Mouse (Mus musculus) lung, postnatal 25 days (tissue): ENCODE results near the gene Tubg1.

Experiments used
- DNase-seq: peaks from one replicate; pipeline ENCODE4 v3.0.0; 2022; ENCODE audit warnings: low spot score

The Tubg1 gene

GRCm38 (mm10) chr11:101119761-101120544, at the start of gene Tubg1, which contains the start of gene Retreg3:
Gene Tubg1 (plus strand): TSS chr11:101119938.
Gene Retreg3 (minus strand): TSS chr11:101119893.
- peak; percentile 99 for DNase-seq

DNA sequence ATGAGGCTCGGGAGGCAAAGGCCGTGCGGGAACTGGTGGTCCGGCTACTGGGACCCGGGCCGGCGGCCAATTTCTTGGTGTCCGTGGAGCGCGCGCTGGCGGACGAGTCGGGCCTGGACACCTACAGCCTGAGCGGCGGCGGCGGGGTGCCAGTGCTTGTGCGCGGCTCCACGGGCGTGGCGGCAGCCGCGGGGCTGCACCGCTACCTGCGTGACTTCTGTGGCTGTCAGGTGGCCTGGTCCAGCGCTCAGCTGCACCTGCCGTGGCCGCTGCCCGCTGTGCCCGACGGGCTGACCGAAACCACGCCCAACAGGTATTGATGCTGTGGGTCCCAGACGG, 49.6 kb upstream of the Tubg1 start:
- DNase-seq: no peak

GRCm38 (mm10) chr11:101070987-101071386, 48.8 kb upstream of the Tubg1 start:
- DNase-seq: no peak

- no peak for DNase-seq
These were observed 47.8 kb upstream of the Tubg1 start for GRCm38 (mm10) chr11:101071810-101072428.

GRCm38 (mm10) chr11:101078121-101078520, 41.6 kb upstream of the Tubg1 start, which contains the start of gene Hsd17b1:
Gene Hsd17b1 (plus strand): TSS chr11:101078411.
- no peak for DNase-seq

GRCm38 (mm10) chr11:101079746-101080145, 40.0 kb upstream of the Tubg1 start:
- DNase-seq: no peak

- DNase-seq: no peak
These were observed 39.3 kb upstream of the Tubg1 start for GRCm38 (mm10) chr11:101080421-101080820.

DNA sequence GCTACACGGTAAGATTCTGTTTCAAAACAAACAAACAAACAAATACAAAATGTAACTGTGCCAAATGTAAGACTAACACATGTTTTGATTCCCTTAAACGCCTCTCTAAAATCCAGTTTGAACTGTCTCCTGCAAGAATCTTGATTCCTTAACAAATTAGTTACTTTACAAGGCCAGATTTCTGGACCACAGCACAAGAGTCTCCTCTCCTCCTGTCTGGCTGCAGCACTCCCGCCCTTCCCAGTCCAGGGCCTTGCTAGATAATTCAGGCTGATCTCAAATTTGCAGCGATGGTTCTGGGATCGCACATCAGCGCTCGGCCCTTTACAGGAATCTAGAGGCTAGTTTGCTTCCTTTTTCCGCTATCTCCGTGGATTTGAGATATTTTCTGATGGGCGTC, 38.1 kb upstream of the Tubg1 start:
- no peak for DNase-seq

DNA sequence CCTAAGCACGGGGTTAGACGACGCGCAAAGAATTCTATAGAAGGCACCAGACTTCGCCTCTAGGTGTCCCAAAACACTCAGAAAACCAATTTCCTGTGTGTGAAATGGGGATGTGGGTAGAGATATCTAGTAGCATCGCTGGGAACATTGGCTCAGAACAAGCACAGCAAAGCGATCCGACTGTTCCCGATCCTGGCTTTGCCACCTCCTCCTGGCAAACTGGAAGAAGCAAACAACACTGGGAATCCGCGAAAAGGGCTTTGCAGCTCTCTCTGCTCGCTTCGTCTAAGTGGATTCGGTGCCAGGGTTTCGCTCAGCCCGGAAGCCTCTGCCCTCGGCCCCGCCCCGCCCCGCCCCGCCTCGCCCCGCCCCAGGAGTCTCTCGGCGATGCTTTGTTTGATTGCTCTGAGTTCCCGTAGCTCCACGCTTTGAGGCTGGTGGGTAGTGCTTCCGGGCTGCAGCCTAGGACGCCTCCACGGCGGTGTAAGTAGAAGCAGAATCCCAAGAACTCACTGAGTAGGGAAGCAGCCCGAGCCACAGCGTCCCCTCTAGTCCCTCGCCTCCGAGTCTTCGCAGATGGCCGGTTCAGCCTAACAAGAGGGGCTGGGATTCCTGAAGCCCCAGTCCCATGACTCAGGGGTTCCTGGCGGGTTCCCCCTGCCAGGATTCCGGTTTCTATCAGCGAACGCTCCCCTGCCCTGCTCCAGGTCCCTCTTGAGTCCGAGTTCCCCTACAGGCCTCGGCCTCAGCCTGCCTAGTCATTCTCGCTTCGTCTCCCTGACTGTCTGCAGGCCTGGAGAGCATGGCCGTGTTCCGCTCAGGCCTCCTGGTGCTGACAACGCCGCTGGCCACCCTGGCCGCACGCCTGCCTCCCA, 37.3 kb upstream of the Tubg1 start, which contains the start of gene Coasy:
Coasy (plus strand) TSS at position 358 of the 875 bp plus-strand sequence.
- peak; percentile 88 for DNase-seq

- no peak for DNase-seq
These were observed 36.5 kb upstream of the Tubg1 start for GRCm38 (mm10) chr11:101083083-101083697.

GRCm38 (mm10) chr11:101084246-101084645, 35.5 kb upstream of the Tubg1 start:
- DNase-seq: no peak

- no peak for DNase-seq
These were observed 34.9 kb upstream of the Tubg1 start for GRCm38 (mm10) chr11:101084811-101085210.

- no peak for DNase-seq
These were observed 34.0 kb upstream of the Tubg1 start for GRCm38 (mm10) chr11:101085617-101086322.

DNA sequence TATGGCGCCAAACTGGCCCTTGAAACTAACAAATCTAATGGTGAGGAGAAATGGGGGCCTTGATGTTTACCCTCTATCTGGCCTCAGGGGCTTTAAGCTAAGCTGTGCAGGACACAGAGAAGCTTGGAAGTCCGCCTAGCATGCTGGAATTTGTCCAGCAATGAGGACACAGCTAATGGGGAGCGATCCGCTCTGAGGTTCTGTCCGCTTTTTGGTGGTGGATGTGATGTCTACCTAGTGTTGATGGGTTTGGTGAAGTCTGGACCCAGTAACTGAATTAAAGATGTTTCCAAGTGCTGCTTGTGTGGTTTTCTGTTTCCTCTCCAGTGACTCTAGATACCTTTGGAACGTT, 33.4 kb upstream of the Tubg1 start:
- no peak for DNase-seq

- DNase-seq: peak; percentile 94
These were observed 32.7 kb upstream of the Tubg1 start, which contains the start of gene Mlx for GRCm38 (mm10) chr11:101086756-101087681. Gene Mlx (plus strand): TSS chr11:101087277.

DNA sequence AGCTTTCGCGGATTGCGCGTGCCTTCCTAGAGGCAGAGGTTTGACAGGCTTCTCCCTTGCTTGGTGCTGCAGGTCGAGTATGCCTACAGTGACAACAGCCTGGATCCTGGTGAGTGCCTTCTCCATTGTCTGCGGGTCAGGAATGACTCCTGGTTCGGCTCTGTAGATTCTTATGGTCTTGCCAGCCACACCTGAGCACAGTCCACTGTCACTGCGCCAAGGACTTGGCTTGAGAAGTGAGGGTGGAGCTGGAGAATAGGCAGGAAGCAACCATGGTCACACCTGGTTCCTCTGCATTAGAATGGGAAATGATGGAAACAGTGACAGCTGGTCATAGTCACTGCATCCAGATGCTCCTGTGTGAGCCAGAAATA, 32.1 kb upstream of the Tubg1 start:
- DNase-seq: no peak

- DNase-seq: no peak
These were observed 29.8 kb upstream of the Tubg1 start for GRCm38 (mm10) chr11:101089931-101090330.

- DNase-seq: no peak
These were observed 24.8 kb upstream of the Tubg1 start for GRCm38 (mm10) chr11:101094930-101095313.

GRCm38 (mm10) chr11:101095314-101096024, 24.3 kb upstream of the Tubg1 start, which contains the start of gene Psmc3ip:
Gene Psmc3ip (minus strand): TSS chr11:101095436.
- peak; percentile 97 for DNase-seq

- no peak for DNase-seq
These were observed 21.5 kb upstream of the Tubg1 start for GRCm38 (mm10) chr11:101098231-101098630.
